ENCODE assay signal across 13 mouse cellular contexts in the genomic region with DNA sequence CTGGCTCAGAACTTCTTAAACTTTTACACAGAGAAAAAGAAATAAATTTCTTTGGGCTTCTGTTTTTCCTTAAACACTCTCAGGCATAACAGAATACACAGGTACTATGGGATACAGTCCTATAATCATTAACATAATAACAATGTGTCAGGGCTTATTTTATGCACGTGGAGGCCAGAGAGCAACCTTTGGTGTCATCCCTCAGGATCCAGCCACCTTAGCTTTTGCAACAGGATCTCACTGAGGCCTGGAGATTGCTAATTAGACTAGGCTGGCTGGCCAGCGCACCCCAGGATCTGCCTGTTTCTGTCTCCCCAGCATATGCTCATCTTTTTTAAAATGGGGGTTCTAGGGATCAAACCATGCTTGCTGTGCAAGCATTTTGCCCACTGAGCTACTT.
DNase-seq lines count a peak whose midpoint lies in the region; ATAC-seq and TF ChIP-seq lines count a peak whose summit lies in the region.
"Had no signal": no experiment of that assay in that cellular context is flagged by ENCODE, and none has a peak within 500 bp of the region (broad histone marks: within the 10 kb centered on the region; RNA-seq: fewer than 3 reads in every experiment).

No protein-coding gene starts in this region.

- no peaks in the 10 kb centered on the region for H3K36me3 ChIP-seq in forebrain, embryonic 16.5 days (ENCODE audit: control insufficient read depth, insufficient read depth)
- H3K36me3 ChIP-seq in forebrain, embryonic 10.5 days (replicated peaks) = no peaks in the 10 kb centered on the region
- H3K36me3 ChIP-seq in lung, embryonic 16.5 days (ENCODE audit: control insufficient read depth, insufficient read depth, low read length) = no peaks in the 10 kb centered on the region
- H3K36me3 ChIP-seq in myocyte (ENCODE audit: control insufficient read depth, insufficient read depth) = no peaks in the 10 kb centered on the region
- H3K36me3 ChIP-seq: neural tube, embryonic 12.5 days had no signal

- no peak overlapping the region for H3K4me3 ChIP-seq in forebrain, embryonic 16.5 days (replicated peaks; ENCODE audit: low read length)
- H3K4me3 ChIP-seq in forebrain, embryonic 10.5 days = no peak overlapping the region
- H3K4me3 ChIP-seq in lung, embryonic 16.5 days (ENCODE audit: low read length) = no peak overlapping the region
- H3K4me3 ChIP-seq in myocyte = no peak overlapping the region
- H3K4me3 ChIP-seq: megakaryocyte, embryonic 14.5 days; neural tube, embryonic 12.5 days had no signal

- H3ac ChIP-seq in myocyte (ENCODE audit: control insufficient read depth, insufficient read length) = no peak overlapping the region

- H3K9me3 ChIP-seq in forebrain, embryonic 16.5 days (ENCODE audit: control insufficient read depth, low read length) = no peaks in the 10 kb centered on the region
- H3K9me3 ChIP-seq in forebrain, embryonic 10.5 days = no peaks in the 10 kb centered on the region
- no peaks in the 10 kb centered on the region for H3K9me3 ChIP-seq in lung, embryonic 16.5 days (ENCODE audit: control insufficient read depth, low read length)
- H3K9me3 ChIP-seq: megakaryocyte, embryonic 14.5 days; neural tube, embryonic 12.5 days had no signal

- H3K27me3 ChIP-seq in forebrain, embryonic 16.5 days (replicated peaks; ENCODE audit: control insufficient read depth, insufficient read depth, low read length) = no peaks in the 10 kb centered on the region
- H3K27me3 ChIP-seq in forebrain, embryonic 10.5 days (ENCODE audit: poor library complexity, severe bottlenecking) = peaks cover 7% of the 10 kb centered on the region
- no peaks in the 10 kb centered on the region for H3K27me3 ChIP-seq in lung, embryonic 16.5 days (ENCODE audit: control insufficient read depth, insufficient read depth, low read depth, low read length)
- no peaks in the 10 kb centered on the region for H3K27me3 ChIP-seq in myocyte (ENCODE audit: control insufficient read depth, insufficient read depth, insufficient read length)
- H3K27me3 ChIP-seq: neural tube, embryonic 12.5 days had no signal

- peak overlapping the region; percentile 69 for H3K27ac ChIP-seq in forebrain, embryonic 16.5 days (ENCODE audit: low read length)
- no peak overlapping the region for H3K27ac ChIP-seq in forebrain, embryonic 10.5 days
- H3K27ac ChIP-seq in lung, embryonic 16.5 days (ENCODE audit: low read length) = peak overlapping the region; percentile 38
- H3K27ac ChIP-seq: neural tube, embryonic 12.5 days had no signal

- no peak for TF ChIP-seq POLR2A in myocyte (IDR thresholded peaks at IDR 0.05; ENCODE audit: insufficient read length, low read depth)

- DNase-seq in forebrain, embryonic 10.5 days (ENCODE audit: extremely low spot score, low spot score) = no peak
- DNase-seq in kidney, adult 11 months = peak; percentile 34
- DNase-seq in kidney, postnatal 4 days = no peak
- no peak for DNase-seq in lung, adult 18-20 months
- no peak for DNase-seq in gastrocnemius, postnatal 4 days (ENCODE audit: low spot score in 2 of 2)
- DNase-seq: adrenal gland, adult 8-10 months; layer of hippocampus, postnatal 36 days; lung, adult 2 months had no signal

- no peak overlapping the region for H3K4me2 ChIP-seq in forebrain, embryonic 16.5 days (ENCODE audit: low read length)
- H3K4me2 ChIP-seq in lung, embryonic 16.5 days (ENCODE audit: low read depth, low read length) = no peak overlapping the region
- H3K4me2 ChIP-seq in myocyte (ENCODE audit: low read depth) = peak overlapping the region; percentile 37
- H3K4me2 ChIP-seq: neural tube, embryonic 12.5 days had no signal

- no peak for ATAC-seq in forebrain, embryonic 16.5 days
- no peak for ATAC-seq in lung, embryonic 16.5 days (ENCODE audit: low read depth)

- no peak overlapping the region for H3K9ac ChIP-seq in forebrain, embryonic 16.5 days (replicated peaks; ENCODE audit: low read depth, low read length)
- no peak overlapping the region for H3K9ac ChIP-seq in lung, embryonic 16.5 days (ENCODE audit: low read length)
- H3K9ac ChIP-seq: neural tube, embryonic 12.5 days had no signal

- WGBS in forebrain, embryonic 16.5 days = 60% methylated on average over 2 of the region's 2 CpGs
- 68% methylated on average over 2 of the region's 2 CpGs for WGBS in forebrain, embryonic 10.5 days
- 55% methylated on average over 2 of the region's 2 CpGs for WGBS in lung, embryonic 16.5 days

- H3K79me2 ChIP-seq in myocyte (ENCODE audit: control insufficient read depth, insufficient read depth) = no peaks in the 10 kb centered on the region

- peaks cover 41% of the 10 kb centered on the region for H3K4me1 ChIP-seq in forebrain, embryonic 16.5 days (replicated peaks; ENCODE audit: control insufficient read depth, insufficient read depth, low read length)
- peaks cover 23% of the 10 kb centered on the region for H3K4me1 ChIP-seq in forebrain, embryonic 10.5 days
- peaks cover 40% of the 10 kb centered on the region for H3K4me1 ChIP-seq in lung, embryonic 16.5 days (replicated peaks; ENCODE audit: control insufficient read depth, insufficient read depth, low read length)

TF ChIP-seq in myocyte, 11 proteins besides CTCF, POLR2A, EP300 and RAD21:
- no peak for TF ChIP-seq E2F4 (IDR thresholded peaks at IDR 0.05; ENCODE audit: insufficient read depth)
- TF ChIP-seq REST (IDR thresholded peaks at IDR 0.05; ENCODE audit: insufficient read depth, insufficient read length) = no peak
- TF ChIP-seq POLR2AphosphoS2 (IDR thresholded peaks at IDR 0.05; ENCODE audit: insufficient read length, low read depth) = no peak
- TF ChIP-seq USF1 (IDR thresholded peaks at IDR 0.05; ENCODE audit: low read depth) = no peak
- TF ChIP-seq TCF12 (IDR thresholded peaks at IDR 0.05; ENCODE audit: insufficient read depth, poor library complexity, severe bottlenecking) = no peak
